Mouse (Mus musculus) neural tube, embryonic 14.5 days (tissue): Measurements from ENCODE around the gene Agxt. TPM values are rescaled to one million over a fixed set of nuclear protein-coding genes. Genes with fewer than 3 reads are reported as not detected.

Experiments used
- ATAC-seq: fragments of 200-750 bp; cut with Nextera tagmentation; 2 replicates; pipeline ENCODE4 v1.8.0; 2017; ENCODE audit warnings: low read depth, mild to moderate bottlenecking, moderate TSS enrichment, moderate library complexity
- H3K27ac ChIP-seq: fragments of 300-500 bp; sonication (generic); 2 replicates; pipeline ENCODE4 v1.5.1; 2014; ENCODE audit warnings: low read depth, mild to moderate bottlenecking, control low read depth, low read length, moderate library complexity, mixed read lengths
- H3K27me3 ChIP-seq: fragments of 300-500 bp; sonication (generic); 2 replicates; pipeline ENCODE4 v1.6.1; 2014; ENCODE audit warnings: low read length; ENCODE audit not compliant: control insufficient read depth, insufficient read depth
- H3K36me3 ChIP-seq: fragments of 300-500 bp; sonication (generic); 2 replicates; pipeline ENCODE4 v1.6.1; 2014; ENCODE audit warnings: low read length, mixed read lengths; ENCODE audit not compliant: control insufficient read depth, insufficient read depth
- H3K4me1 ChIP-seq: fragments of 300-500 bp; sonication (generic); 2 replicates; pipeline ENCODE4 v1.6.1; 2014; ENCODE audit warnings: low read length; ENCODE audit not compliant: control insufficient read depth, insufficient read depth
- H3K4me2 ChIP-seq: fragments of 300-500 bp; sonication (generic); 2 replicates; pipeline ENCODE4 v1.6.1; 2014; ENCODE audit warnings: mild to moderate bottlenecking, low read depth, low read length, control low read depth
- H3K4me3 ChIP-seq: fragments of 300-500 bp; sonication (generic); 2 replicates; pipeline ENCODE4 v1.5.1; 2014; ENCODE audit warnings: low read depth, low read length, control low read depth, mixed read lengths
- H3K9ac ChIP-seq: fragments of 300-500 bp; sonication (generic); replicated peaks from 2 replicates; pipeline ENCODE4 v1.6.1; 2014; ENCODE audit warnings: low read depth, mild to moderate bottlenecking, control low read depth, low read length, mixed read lengths
- H3K9me3 ChIP-seq: fragments of 300-500 bp; sonication (generic); 2 replicates; pipeline ENCODE4 v1.6.1; 2016; ENCODE audit warnings: low read length; ENCODE audit not compliant: control insufficient read depth
- WGBS: fragments of 180-500 bp; shearing (Covaris S2); extraction: QIAGEN DNeasy Blood & Tissue Kit; methylation state at CpG from one replicate; pipeline ENCODE4 v1.1.7; 2014; 5-methylcytosine and 5-hydroxymethylcytosine counted together
- polyA plus RNA-seq: library from polyadenylated mRNA; unstranded; fragments of >200 nt; fragmentation: Nextera tagmentation; extraction: Ambion mirVana; gene quantifications from 2 replicates; pipeline ENCODE4 v1.2.1, GENCODE M21; 2014

Gene Agxt
- polyA plus RNA-seq, 1 experiment from 2014 or later: not detected

DNA sequence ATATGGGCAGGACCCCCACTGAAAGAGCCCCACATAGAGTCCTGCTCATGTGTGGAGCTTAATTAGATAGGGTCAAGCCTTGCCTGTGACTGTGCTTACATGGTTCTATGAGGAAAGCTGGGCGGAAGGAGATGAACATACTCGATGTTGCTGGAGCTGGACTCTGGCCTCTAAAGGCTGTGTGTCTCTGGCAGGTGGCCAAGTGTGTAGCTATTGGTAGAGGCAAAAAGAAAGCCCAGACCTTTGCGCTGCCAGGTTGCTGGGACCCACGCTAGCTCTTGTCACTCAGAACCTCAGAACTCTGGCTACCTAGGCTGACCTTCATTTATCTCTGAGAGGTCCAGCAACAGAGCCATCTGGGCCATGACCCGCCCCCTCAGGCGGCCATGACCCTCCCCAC, 3.5 kb downstream of the Agxt start:
- Histone ChIP-seq H3K9me3 (no peaks in the 10 kb centered on the region), H3K36me3 (no peaks in the 10 kb centered on the region), H3K4me2 (no peak overlapping the region), H3K27me3 (no peaks in the 10 kb centered on the region), H3K4me1 (no peaks in the 10 kb centered on the region), H3K4me3 (no peak overlapping the region), H3K9ac (no peak overlapping the region), H3K27ac (no peak overlapping the region)
- 85% methylated on average over 6 of the region's 6 CpGs for WGBS
- ATAC-seq: no peak

DNA sequence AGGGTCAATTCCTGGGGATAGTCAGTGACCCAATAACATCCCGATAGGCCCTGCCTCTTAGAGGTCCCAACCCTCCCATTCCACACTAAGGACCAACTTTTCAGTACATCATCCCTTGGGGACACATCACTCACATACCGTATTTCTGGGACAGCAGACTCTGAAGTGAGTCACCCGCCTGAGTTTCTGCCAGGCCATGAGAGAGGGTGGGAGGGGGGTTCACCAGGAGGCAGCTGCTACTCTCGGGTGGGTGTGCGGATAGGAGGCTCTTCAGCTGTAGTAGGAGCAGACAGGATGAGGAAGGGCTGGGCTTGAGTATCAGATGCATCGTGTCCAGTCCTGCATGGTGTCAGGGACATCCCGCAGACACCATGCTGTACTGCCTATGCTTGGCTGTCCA, 4.7 kb downstream of the Agxt start:
- Histone ChIP-seq H3K9me3 (no peaks in the 10 kb centered on the region), H3K4me1 (no peaks in the 10 kb centered on the region)
- WGBS: 87% methylated on average over 7 of the region's 7 CpGs

DNA sequence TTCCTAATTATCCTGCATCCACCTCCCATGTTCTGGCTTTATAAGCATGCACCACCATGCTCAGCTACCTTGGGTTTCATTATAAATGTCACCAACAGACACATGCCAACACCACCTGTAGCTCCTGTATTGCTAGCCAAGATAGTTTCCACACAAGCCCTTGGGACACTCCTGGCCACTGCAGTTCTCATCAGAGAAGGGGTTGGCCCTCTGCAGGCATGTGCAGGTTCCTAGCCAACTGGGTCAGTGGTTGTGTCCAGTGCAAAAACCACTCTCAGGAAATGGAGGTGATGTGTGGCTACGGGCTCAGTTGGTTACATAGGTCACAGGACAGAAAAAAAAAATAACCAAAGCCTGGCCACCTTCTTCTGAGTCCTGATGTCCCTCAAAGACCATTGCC, 7.8 kb downstream of the Agxt start:
- H3K4me2 ChIP-seq: no peak overlapping the region
- no peak for ATAC-seq
- WGBS: 94% methylated on average over 1 of the region's 1 CpGs
- H3K4me1 ChIP-seq: no peaks in the 10 kb centered on the region
- H3K9me3 ChIP-seq: no peaks in the 10 kb centered on the region
- no peaks in the 10 kb centered on the region for H3K27me3 ChIP-seq
- H3K4me3 ChIP-seq: no peak overlapping the region
- H3K27ac ChIP-seq: no peak overlapping the region
- no peaks in the 10 kb centered on the region for H3K36me3 ChIP-seq
- H3K9ac ChIP-seq: no peak overlapping the region

More for the DNA sequence above, 4.7 kb downstream of the Agxt start:
- no peak for ATAC-seq
- Histone ChIP-seq H3K27me3 (no peaks in the 10 kb centered on the region), H3K4me2 (no peak overlapping the region), H3K36me3 (no peaks in the 10 kb centered on the region), H3K27ac (no peak overlapping the region), H3K9ac (no peak overlapping the region), H3K4me3 (no peak overlapping the region)

DNA sequence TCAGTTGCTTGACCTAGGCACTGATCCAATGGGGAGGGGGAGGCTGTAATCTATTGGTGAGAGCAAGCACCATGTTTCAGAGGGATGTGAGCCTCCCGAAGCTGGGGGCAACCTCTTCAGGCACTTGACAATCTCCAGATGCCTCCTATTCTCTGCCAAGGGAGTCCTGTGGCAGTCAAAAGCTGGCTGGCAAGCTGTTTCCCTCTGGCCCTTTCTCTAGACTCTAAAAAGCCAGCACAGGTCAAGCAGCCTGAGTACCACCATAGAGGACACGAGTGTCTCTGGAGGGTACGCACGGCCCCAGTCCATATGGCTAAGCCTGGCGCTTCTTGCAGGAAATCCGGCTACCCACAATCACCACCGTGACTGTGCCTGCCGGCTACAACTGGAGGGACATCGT, 9.1 kb downstream of the Agxt start:
- Histone ChIP-seq H3K9me3 (no peaks in the 10 kb centered on the region), H3K36me3 (no peaks in the 10 kb centered on the region), H3K4me3 (no peak overlapping the region), H3K27ac (no peak overlapping the region), H3K4me2 (no peak overlapping the region), H3K9ac (no peak overlapping the region), H3K4me1 (no peaks in the 10 kb centered on the region), H3K27me3 (no peaks in the 10 kb centered on the region)
- WGBS: 77% methylated on average over 9 of the region's 9 CpGs
- no peak for ATAC-seq

DNA sequence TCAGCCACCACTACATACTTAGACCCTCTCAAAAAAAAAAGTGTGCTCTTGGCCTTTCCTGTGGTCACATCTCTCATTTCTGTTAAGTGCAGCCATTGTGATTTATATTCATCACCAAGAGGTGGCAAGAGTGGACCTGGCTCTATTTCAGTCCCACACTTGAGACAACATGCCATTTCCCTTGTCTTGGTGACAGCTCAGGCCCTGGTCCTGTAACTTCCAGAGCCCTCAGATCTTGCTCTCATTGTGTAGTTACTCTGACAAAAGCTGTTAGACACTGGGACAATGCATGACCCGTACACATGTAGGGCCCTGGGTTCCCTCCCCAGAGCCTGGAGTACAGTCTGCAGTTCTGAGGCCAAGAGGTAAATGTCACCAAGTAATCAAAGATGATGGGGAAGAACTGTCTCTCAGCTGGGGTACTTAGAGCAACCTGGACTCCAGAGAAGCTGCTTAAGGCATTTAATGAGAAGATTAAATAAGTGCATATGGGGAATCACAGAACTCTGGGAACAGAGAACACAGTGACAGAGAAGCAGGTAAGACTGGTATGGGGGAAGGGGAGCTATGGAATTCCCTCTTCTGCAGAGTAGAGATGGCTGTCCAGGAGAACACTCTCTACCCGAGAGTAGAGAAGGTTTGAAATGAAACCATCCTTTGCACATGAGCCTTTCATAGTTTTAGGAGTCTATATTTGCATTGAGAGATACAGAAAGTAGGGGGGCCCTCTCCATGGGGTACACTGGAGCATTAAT, 16.0 kb downstream of the Agxt start:
- Histone ChIP-seq H3K36me3 (no peaks in the 10 kb centered on the region), H3K4me3 (no peak overlapping the region), H3K27ac (no peak overlapping the region), H3K27me3 (no peaks in the 10 kb centered on the region), H3K4me1 (no peaks in the 10 kb centered on the region), H3K9ac (no peak overlapping the region), H3K4me2 (no peak overlapping the region), H3K9me3 (no peaks in the 10 kb centered on the region)
- 75% methylated on average over 2 of the region's 2 CpGs for WGBS
- ATAC-seq: no peak

DNA sequence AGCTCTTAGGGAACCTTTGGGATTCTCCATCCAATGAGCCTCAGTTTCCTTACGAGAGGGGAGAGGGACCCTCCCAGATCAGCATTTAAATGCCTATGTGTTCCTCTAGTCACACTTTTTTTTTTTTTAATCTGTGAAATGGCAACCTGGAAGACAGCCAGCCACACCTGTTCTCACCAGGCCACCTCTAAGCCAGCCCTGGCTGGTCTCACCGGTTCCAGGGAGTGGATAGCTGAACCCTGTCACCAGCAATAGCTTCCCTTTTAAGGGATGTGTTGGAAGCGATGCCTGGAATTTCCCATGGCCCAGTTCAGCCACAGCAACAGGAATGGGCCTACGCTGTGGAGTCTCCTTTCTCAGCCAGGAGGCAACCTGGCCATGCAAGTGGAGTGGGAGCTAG, 22.5 kb downstream of the Agxt start:
- WGBS: 82% methylated on average over 4 of the region's 4 CpGs
- Histone ChIP-seq H3K36me3 (no peaks in the 10 kb centered on the region), H3K9me3 (no peaks in the 10 kb centered on the region), H3K27me3 (no peaks in the 10 kb centered on the region), H3K9ac (no peak overlapping the region), H3K27ac (no peak overlapping the region), H3K4me1 (no peaks in the 10 kb centered on the region), H3K4me2 (no peak overlapping the region), H3K4me3 (no peak overlapping the region)
- no peak for ATAC-seq

DNA sequence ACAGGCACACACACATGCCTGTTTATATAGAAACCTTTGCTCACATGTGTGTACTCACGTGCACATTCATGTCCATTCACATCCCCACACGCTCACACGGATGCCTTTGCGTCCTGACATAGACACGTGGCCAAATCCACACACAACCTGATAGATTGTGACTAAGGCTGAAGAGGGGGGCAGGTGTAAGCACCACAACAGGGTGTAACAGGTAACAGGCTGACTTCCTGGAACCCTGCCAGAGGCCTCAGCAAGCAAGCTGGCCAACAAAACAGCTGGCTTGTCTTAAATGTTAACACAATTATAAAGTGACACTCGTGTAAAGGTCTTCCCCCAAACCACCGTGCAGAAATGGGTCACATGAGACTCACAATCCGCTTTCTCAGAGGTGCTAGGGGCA, 23.9 kb downstream of the Agxt start:
- no peaks in the 10 kb centered on the region for H3K36me3 ChIP-seq
- H3K27ac ChIP-seq: no peak overlapping the region
- no peak for ATAC-seq
- H3K9me3 ChIP-seq: no peaks in the 10 kb centered on the region
- 88% methylated on average over 8 of the region's 8 CpGs for WGBS
- no peak overlapping the region for H3K9ac ChIP-seq
- no peaks in the 10 kb centered on the region for H3K27me3 ChIP-seq
- no peak overlapping the region for H3K4me2 ChIP-seq
- no peak overlapping the region for H3K4me3 ChIP-seq
- H3K4me1 ChIP-seq: no peaks in the 10 kb centered on the region

DNA sequence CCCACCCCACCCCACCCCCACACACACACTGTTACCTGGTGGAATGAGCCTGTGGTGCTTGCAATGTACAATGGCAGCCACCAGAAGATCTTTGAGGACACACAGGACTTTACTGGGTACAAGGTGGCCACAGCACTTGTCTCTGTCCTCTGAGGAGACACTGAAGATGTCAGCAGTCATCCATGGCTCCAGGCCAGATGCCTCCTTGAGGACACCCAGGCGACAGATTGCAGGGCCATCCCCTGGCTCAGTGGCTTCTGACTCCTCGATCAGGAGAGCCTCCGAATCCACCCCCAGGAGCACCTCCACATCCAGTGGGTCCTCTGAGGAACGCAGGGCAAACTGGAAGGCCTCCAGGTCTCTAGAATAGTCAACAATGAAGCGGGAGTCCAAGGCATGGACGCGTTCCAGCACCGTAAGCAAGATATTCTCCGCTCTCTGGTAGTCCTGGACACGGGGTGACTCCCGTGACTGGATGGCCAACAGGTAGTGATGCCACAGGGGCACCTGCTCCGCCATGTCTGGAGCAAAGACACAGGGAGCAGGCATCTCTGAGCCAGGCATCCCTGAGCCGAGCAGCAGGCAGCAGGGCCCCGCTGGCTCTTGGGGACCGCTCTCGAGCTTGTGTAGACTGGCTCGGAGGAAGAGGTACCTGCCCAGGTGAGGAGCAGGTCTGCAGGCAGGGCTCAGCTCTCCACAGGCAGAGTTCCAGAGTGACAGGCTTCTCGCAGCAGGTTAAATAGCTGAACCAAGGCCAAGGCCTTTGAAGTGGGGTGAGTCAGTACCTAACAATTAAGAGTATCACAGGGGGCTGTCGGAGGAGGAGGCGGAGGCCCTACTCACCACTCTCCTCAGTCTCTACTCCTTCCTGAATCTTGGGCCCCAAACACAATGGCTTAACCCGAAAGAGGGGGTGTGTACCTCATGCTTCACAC, 24.8 kb downstream of the Agxt start:
- WGBS: 80% methylated on average over 21 of the region's 21 CpGs
- Histone ChIP-seq H3K27me3 (no peaks in the 10 kb centered on the region), H3K9ac (no peak overlapping the region), H3K4me3 (no peak overlapping the region), H3K9me3 (no peaks in the 10 kb centered on the region), H3K27ac (no peak overlapping the region), H3K4me2 (no peak overlapping the region), H3K36me3 (no peaks in the 10 kb centered on the region), H3K4me1 (no peaks in the 10 kb centered on the region)
- ATAC-seq: no peak

DNA sequence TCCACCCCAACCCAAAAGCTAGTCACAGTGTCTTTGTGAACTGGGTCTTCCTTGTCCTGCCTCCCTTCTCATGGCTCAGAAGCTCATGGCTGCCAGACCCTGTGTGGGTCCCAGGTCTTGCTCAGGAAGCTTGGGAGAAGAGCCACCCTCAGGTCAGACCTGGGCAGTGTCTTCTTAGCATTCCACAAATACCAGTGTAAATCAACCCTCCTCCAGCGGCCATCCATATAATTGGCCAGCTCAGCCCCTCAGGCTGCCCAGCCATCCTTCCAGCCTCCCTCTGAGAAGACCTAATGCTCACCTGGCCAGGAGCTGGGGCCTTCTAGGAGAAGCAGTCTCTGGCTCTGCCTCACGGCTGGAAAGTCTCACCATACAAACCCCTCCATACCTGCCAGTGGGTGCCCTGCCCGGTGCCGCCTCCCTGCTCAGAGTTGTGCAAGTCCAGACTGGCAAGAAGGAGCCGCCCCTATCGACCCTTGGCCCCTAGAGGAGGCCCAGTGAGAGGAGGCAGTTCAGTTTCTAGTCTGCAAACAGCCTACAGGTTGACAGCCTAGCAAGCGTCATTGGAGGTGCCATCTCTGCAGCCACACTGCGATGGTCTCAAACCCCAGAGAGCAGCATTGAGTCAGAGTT, 25.6 kb downstream of the Agxt start, which contains the start of gene 2310007B03Rik:
Gene 2310007B03Rik, minus strand, starts transcription at position 448 of the 633 bp plus-strand sequence.
- no peak for ATAC-seq
- Histone ChIP-seq H3K36me3 (no peaks in the 10 kb centered on the region), H3K27me3 (no peaks in the 10 kb centered on the region), H3K4me3 (no peak within 1 kb of the TSS), H3K9ac (no peak within 1 kb of the TSS), H3K9me3 (no peaks in the 10 kb centered on the region), H3K4me2 (no peak within 1 kb of the TSS), H3K27ac (no peak within 1 kb of the TSS), H3K4me1 (no peaks in the 10 kb centered on the region)
- WGBS: 84% methylated on average over 8 of the region's 8 CpGs
